Comparison of ENCODE assay signal across 8 mouse cellular contexts in the genomic region with DNA sequence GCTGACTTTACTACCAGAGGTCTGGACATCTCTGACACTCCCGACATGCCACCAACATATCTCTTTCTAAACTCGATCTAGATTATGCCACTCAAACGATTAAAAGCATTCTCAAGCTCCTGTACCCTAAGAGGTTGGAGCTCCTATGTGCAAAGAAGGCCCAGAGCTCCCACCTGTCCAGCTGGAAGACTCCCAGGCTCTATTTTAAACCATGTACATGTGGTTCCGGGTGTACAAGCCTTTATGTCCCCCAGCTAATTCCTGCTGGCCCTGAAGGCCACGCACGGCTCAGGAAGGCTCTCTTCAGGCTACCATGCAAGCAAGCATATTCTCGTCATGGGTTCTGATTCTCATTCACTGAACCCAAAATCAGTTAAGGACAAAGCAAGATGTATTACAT. TPM values are rescaled to one million over a fixed set of nuclear protein-coding genes. Genes with fewer than 3 reads are reported as not detected.
A peak's percentile ranks its signal among the peaks of the same experiment; 100 is the strongest.
DNase-seq lines count a peak whose midpoint lies in the region; ATAC-seq and TF ChIP-seq lines count a peak whose summit lies in the region.

No protein-coding gene starts in this region.

- peak overlapping the region; percentile 91 for H3K9ac ChIP-seq in ES-Bruce4 (ENCODE audit: low read depth, poor library complexity, severe bottlenecking)
- peak overlapping the region; percentile 96 for H3K9ac ChIP-seq in heart, embryonic 13.5 days
- no peak overlapping the region for H3K9ac ChIP-seq in liver, embryonic 14.5 days (replicated peaks)

- no peak for ATAC-seq in heart, embryonic 13.5 days (ENCODE audit: extremely low read depth, insufficient number of reproducible peaks, low FRiP score, low TSS enrichment)
- no peak for ATAC-seq in liver, embryonic 14.5 days (ENCODE audit: insufficient read depth)

- H3K9me3 ChIP-seq in ES-Bruce4 (replicated peaks; ENCODE audit: control insufficient read depth, insufficient read depth, low read length, poor library complexity, severe bottlenecking): no peaks in the 10 kb centered on the region
- H3K9me3 ChIP-seq in heart, embryonic 13.5 days: no peaks in the 10 kb centered on the region
- H3K9me3 ChIP-seq in liver, embryonic 14.5 days (ENCODE audit: control insufficient read depth, low read length): no peaks in the 10 kb centered on the region

- TF ChIP-seq POLR2A in ES-Bruce4 (IDR thresholded peaks at IDR 0.05; ENCODE audit: insufficient read depth, low read length): no peak
- no peak for TF ChIP-seq POLR2A in thymus, adult 2 months (IDR thresholded peaks at IDR 0.05; ENCODE audit: control insufficient read depth, extremely low read depth, insufficient read depth, low read length, poor library complexity)

- 0 out of 2 replicates have a peak, but pooled peaks cover 5% of the 10 kb centered on the region for H3K36me3 ChIP-seq in ES-Bruce4 (ENCODE audit: control insufficient read depth, insufficient read depth, low read length, poor library complexity, severe bottlenecking)
- peaks cover 4% of the 10 kb centered on the region; the same call in 1 of the 2 replicates for H3K36me3 ChIP-seq in heart, embryonic 13.5 days
- H3K36me3 ChIP-seq in liver, embryonic 14.5 days (replicated peaks; ENCODE audit: control insufficient read depth, insufficient read depth, low read depth): no peaks in the 10 kb centered on the region
- no peaks in the 10 kb centered on the region for H3K36me3 ChIP-seq in thymus, adult 2 months (ENCODE audit: control insufficient read depth, insufficient read depth, low read length)

- 0 out of 2 replicates have a peak overlapping the region, but pooled peaks have one; percentile 6 for H3K27ac ChIP-seq in ES-Bruce4 (ENCODE audit: insufficient read depth, low read length)
- peak overlapping the region; percentile 99 for H3K27ac ChIP-seq in heart, embryonic 13.5 days (replicated peaks)
- H3K27ac ChIP-seq in liver, embryonic 14.5 days: no peak overlapping the region
- no peak overlapping the region for H3K27ac ChIP-seq in thymus, adult 2 months (ENCODE audit: control insufficient read depth, insufficient read depth, low read length)

- H3K27me3 ChIP-seq in ES-Bruce4 (ENCODE audit: control insufficient read depth, insufficient read depth, low read length, poor library complexity, severe bottlenecking): no peaks in the 10 kb centered on the region
- no peaks in the 10 kb centered on the region for H3K27me3 ChIP-seq in heart, embryonic 13.5 days (replicated peaks)
- H3K27me3 ChIP-seq in liver, embryonic 14.5 days (ENCODE audit: control insufficient read depth, insufficient read depth, low read length): no peaks in the 10 kb centered on the region
- no peaks in the 10 kb centered on the region for H3K27me3 ChIP-seq in thymus, adult 2 months (ENCODE audit: control insufficient read depth, insufficient read depth, low read length)

- WGBS in heart, embryonic 13.5 days: 34% methylated on average over 7 of the region's 7 CpGs
- WGBS in liver, embryonic 14.5 days (ENCODE audit: insufficient replicate concordance): 55% methylated on average over 7 of the region's 7 CpGs
- 94% methylated on average over 7 of the region's 7 CpGs for WGBS in thymus, adult 2 months

- intact Hi-C loops in gastrocnemius, postnatal 36 days (cut with DNase I): loop anchor here (5.0 kb wide), 1 partner anchor 45 kb away; no protein-coding TSS in a partner anchor
- intact Hi-C loops in left cerebral cortex, postnatal 4 days (cut with DNase I): no loop called here

- H3K4me3 ChIP-seq in ES-Bruce4 (ENCODE audit: low read depth, low read length): peak overlapping the region; percentile 57
- peak overlapping the region; percentile 87 for H3K4me3 ChIP-seq in heart, embryonic 13.5 days
- H3K4me3 ChIP-seq in liver, embryonic 14.5 days (ENCODE audit: insufficient read depth in 1 of 2, low read depth in 2 of 2, low read length in 2 of 2): peak overlapping the region in 1 of 2 experiments; percentile 93; a peak in 1 of 4 replicates
- no peak overlapping the region for H3K4me3 ChIP-seq in thymus, adult 2 months (ENCODE audit: control insufficient read depth, insufficient read depth, low read length)

- no peak for TF ChIP-seq CTCF in ES-Bruce4 (IDR thresholded peaks at IDR 0.05; ENCODE audit: low read depth, low read length)
- no peak for TF ChIP-seq CTCF in liver, embryonic 14.5 days (IDR thresholded peaks at IDR 0.05; ENCODE audit: low read depth)
- no peak for TF ChIP-seq CTCF in thymus, adult 2 months (IDR thresholded peaks at IDR 0.05; ENCODE audit: borderline replicate concordance, control insufficient read depth, extremely low read depth, insufficient read depth, low read length, poor library complexity)

- no peak for TF ChIP-seq EP300 in ES-Bruce4 (IDR thresholded peaks at IDR 0.05; ENCODE audit: insufficient read depth, low read depth, low read length)
- no peak for TF ChIP-seq EP300 in liver, embryonic 14.5 days (IDR thresholded peaks at IDR 0.05; ENCODE audit: low read depth)

- peaks cover 6% of the 10 kb centered on the region for H3K4me1 ChIP-seq in ES-Bruce4 (ENCODE audit: control insufficient read depth, insufficient read depth, low read length)
- H3K4me1 ChIP-seq in heart, embryonic 13.5 days: peaks cover 77% of the 10 kb centered on the region
- H3K4me1 ChIP-seq in liver, embryonic 14.5 days (replicated peaks; ENCODE audit: control insufficient read depth in 2 of 2, insufficient read depth in 2 of 2, low read length in 1 of 2): peaks cover 14 to 18% of the 10 kb centered on the region in 2 experiments
- peaks cover 10% of the 10 kb centered on the region for H3K4me1 ChIP-seq in thymus, adult 2 months (replicated peaks; ENCODE audit: control insufficient read depth, insufficient read depth, low read length)

- H3K4me2 ChIP-seq in heart, embryonic 13.5 days: peak overlapping the region; percentile 83
- H3K4me2 ChIP-seq in liver, embryonic 14.5 days (ENCODE audit: low read depth): peak overlapping the region; percentile 87

- peak; percentile 74 for DNase-seq in gastrocnemius, adult 18-20 months (ENCODE audit: low spot score)
- no peak for DNase-seq in gastrocnemius, postnatal 36 days
- no peak for DNase-seq in liver, embryonic 14.5 days (ENCODE audit: low read depth in 3 of 3, low spot score in 3 of 3)
- DNase-seq in thymus, adult 2 months: no peak
- no peak for DNase-seq in frontal cortex, postnatal 36 days (ENCODE audit: low spot score in 2 of 2)
- DNase-seq in left cerebral cortex, postnatal 4 days: no peak

RNA-seq across cellular contexts. Expression of a gene that starts 1.9 kb away (rescaled TPM):
- 100 to 1,000 TPM; 166 to 173 TPM for total RNA-seq in gastrocnemius, adult 18-20 months (2021)
- total RNA-seq in gastrocnemius, postnatal 36 days (2021): 100 to 1,000 TPM; 170 to 174 TPM
- polyA plus RNA-seq in ES-Bruce4 (2011; ENCODE audit: insufficient read depth, insufficient read length, low read depth, missing spikeins): 116 and 124 TPM in 2 replicates
- polyA plus RNA-seq in heart, embryonic 13.5 days (2015; fragmentation: Nextera tagmentation; extraction: Ambion mirVana): 136 and 138 TPM in 2 replicates
- polyA plus RNA-seq in liver, embryonic 14.5 days (2012; rRNA removed): 4.8 and 5.3 TPM in 2 replicates
- 12.0 and 13.0 TPM in 2 replicates for polyA plus RNA-seq in liver, embryonic 14.5 days (2014; fragmentation: Nextera tagmentation; extraction: Ambion mirVana)
- 25.4 and 27.0 TPM in 2 replicates for polyA plus RNA-seq in thymus, adult 2 months (2012; rRNA removed)
- total RNA-seq in left cerebral cortex, postnatal 4 days (2021): 100 to 1,000 TPM; 121 to 127 TPM

RNA-seq across cellular contexts. Expression of a gene that starts 28.4 kb away (rescaled TPM):
- 10 to 100 TPM; 12.3 to 13.1 TPM for total RNA-seq in gastrocnemius, adult 18-20 months (2021)
- total RNA-seq in gastrocnemius, postnatal 36 days (2021): 10 to 100 TPM in 1 of 2 experiments, 1 to 10 TPM in 1; 9.4 to 11.4 TPM
- polyA plus RNA-seq in ES-Bruce4 (2011; ENCODE audit: insufficient read depth, insufficient read length, low read depth, missing spikeins): 18.3 and 23.1 TPM in 2 replicates
- 23.6 and 24.3 TPM in 2 replicates for polyA plus RNA-seq in heart, embryonic 13.5 days (2015; fragmentation: Nextera tagmentation; extraction: Ambion mirVana)
- polyA plus RNA-seq in liver, embryonic 14.5 days (2012; rRNA removed): 2.8 and 2.9 TPM in 2 replicates
- 4.3 and 6.2 TPM in 2 replicates for polyA plus RNA-seq in liver, embryonic 14.5 days (2014; fragmentation: Nextera tagmentation; extraction: Ambion mirVana)
- 9.0 and 9.2 TPM in 2 replicates for polyA plus RNA-seq in thymus, adult 2 months (2012; rRNA removed)
- total RNA-seq in left cerebral cortex, postnatal 4 days (2021): 100 to 1,000 TPM; 101 to 118 TPM

RNA-seq across cellular contexts. Expression of a gene that starts 34.8 kb away (rescaled TPM):
- total RNA-seq in gastrocnemius, adult 18-20 months (2021): 1 to 10 TPM in 1 of 2 experiments, under 1 TPM in 1; 0.83 to 1.0 TPM
- 1 to 10 TPM in 1 of 2 experiments, under 1 TPM in 1; 0.94 to 1.3 TPM for total RNA-seq in gastrocnemius, postnatal 36 days (2021)
- polyA plus RNA-seq in ES-Bruce4 (2011; ENCODE audit: insufficient read depth, insufficient read length, low read depth, missing spikeins): 69.2 and 69.3 TPM in 2 replicates
- polyA plus RNA-seq in heart, embryonic 13.5 days (2015; fragmentation: Nextera tagmentation; extraction: Ambion mirVana): 10.9 and 12.9 TPM in 2 replicates
- 6.1 and 7.5 TPM in 2 replicates for polyA plus RNA-seq in liver, embryonic 14.5 days (2012; rRNA removed)
- polyA plus RNA-seq in liver, embryonic 14.5 days (2014; fragmentation: Nextera tagmentation; extraction: Ambion mirVana): 7.2 and 7.7 TPM in 2 replicates
- 3.2 and 4.4 TPM in 2 replicates for polyA plus RNA-seq in thymus, adult 2 months (2012; rRNA removed)
- total RNA-seq in left cerebral cortex, postnatal 4 days (2021): 10 to 100 TPM; 25.0 to 26.7 TPM

RNA-seq across cellular contexts. Expression of a gene that starts 44.1 kb away (rescaled TPM):
- 100 to 1,000 TPM in 1 of 2 experiments, 10 to 100 TPM in 1; 91.8 to 111 TPM for total RNA-seq in gastrocnemius, adult 18-20 months (2021)
- total RNA-seq in gastrocnemius, postnatal 36 days (2021): 10 to 100 TPM; 97.0 to 97.5 TPM
- polyA plus RNA-seq in ES-Bruce4 (2011; ENCODE audit: insufficient read depth, insufficient read length, low read depth, missing spikeins): 429 and 434 TPM in 2 replicates
- polyA plus RNA-seq in heart, embryonic 13.5 days (2015; fragmentation: Nextera tagmentation; extraction: Ambion mirVana): 332 and 341 TPM in 2 replicates
- polyA plus RNA-seq in liver, embryonic 14.5 days (2012; rRNA removed): 62.5 and 76.4 TPM in 2 replicates
- polyA plus RNA-seq in liver, embryonic 14.5 days (2014; fragmentation: Nextera tagmentation; extraction: Ambion mirVana): 130 and 133 TPM in 2 replicates
- polyA plus RNA-seq in thymus, adult 2 months (2012; rRNA removed): 148 and 178 TPM in 2 replicates
- total RNA-seq in left cerebral cortex, postnatal 4 days (2021): 100 to 1,000 TPM; 191 to 205 TPM

RNA-seq across cellular contexts. Expression of a gene that starts 44.1 kb away (rescaled TPM):
- total RNA-seq in gastrocnemius, adult 18-20 months (2021): 10 to 100 TPM; 28.0 to 35.6 TPM
- total RNA-seq in gastrocnemius, postnatal 36 days (2021): 10 to 100 TPM; 24.9 to 25.1 TPM
- 4.0 and 7.0 TPM in 2 replicates for polyA plus RNA-seq in ES-Bruce4 (2011; ENCODE audit: insufficient read depth, insufficient read length, low read depth, missing spikeins)
- polyA plus RNA-seq in heart, embryonic 13.5 days (2015; fragmentation: Nextera tagmentation; extraction: Ambion mirVana): 31.2 and 32.6 TPM in 2 replicates
- polyA plus RNA-seq in liver, embryonic 14.5 days (2012; rRNA removed): 10.4 and 10.6 TPM in 2 replicates
- 10.9 and 13.2 TPM in 2 replicates for polyA plus RNA-seq in liver, embryonic 14.5 days (2014; fragmentation: Nextera tagmentation; extraction: Ambion mirVana)
- 31.1 and 43.4 TPM in 2 replicates for polyA plus RNA-seq in thymus, adult 2 months (2012; rRNA removed)
- total RNA-seq in left cerebral cortex, postnatal 4 days (2021): 10 to 100 TPM; 30.0 to 35.6 TPM

Comparison
In these comparisons a context has a peak if more than half of its experiments do, and no peak if none do; other contexts are left out.
1. H3K27ac ChIP-seq: peak in ES-Bruce4 (single experiment) and heart, embryonic 13.5 days (single experiment); none in liver, embryonic 14.5 days (single experiment) and thymus, adult 2 months (single experiment).